Mouse (Mus musculus) ES-E14 (cell line): Measurements from ENCODE around the gene Muc5ac.

ENCODE experiments used
- CHD2 ChIP-seq: IDR thresholded peaks from 2 replicates; pipeline ENCODE4 v1.6.1; 2014; ENCODE audit warnings: mild to moderate bottlenecking, low read depth, low read length, inconsistent platforms
- MAFK ChIP-seq: IDR thresholded peaks from 2 replicates; pipeline ENCODE4 v1.6.1; 2014; ENCODE audit warnings: mild to moderate bottlenecking, low read depth, low read length, inconsistent platforms; ENCODE audit not compliant: insufficient read depth
- ZC3H11A ChIP-seq: IDR thresholded peaks from 2 replicates; pipeline ENCODE4 v1.6.1; 2012; ENCODE audit warnings: low read depth, mild to moderate bottlenecking, inconsistent platforms, low read length, borderline replicate concordance
- ZNF384 ChIP-seq: IDR thresholded peaks from 2 replicates; pipeline ENCODE4 v1.6.1; 2012; ENCODE audit warnings: low read depth, low read length, inconsistent platforms

DNA sequence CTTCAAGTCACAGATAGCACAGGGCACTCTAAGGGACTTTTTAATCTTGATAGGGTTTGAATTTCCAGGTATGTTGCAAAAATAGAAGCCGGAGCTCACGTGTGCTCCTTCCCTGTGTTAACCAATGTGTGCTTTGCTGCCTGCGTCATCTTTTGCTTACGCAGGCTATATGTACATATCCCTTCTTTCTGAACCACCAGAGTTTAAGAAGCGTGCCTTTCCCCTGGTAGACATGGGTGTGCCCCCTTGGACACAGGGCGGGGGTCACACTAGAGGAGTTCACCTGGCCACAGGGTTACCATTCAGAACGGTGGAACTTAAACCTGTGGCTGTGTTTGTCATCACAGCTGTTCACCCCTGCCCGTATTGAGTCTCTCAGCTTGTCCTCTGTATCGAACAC, 35.6 kb downstream of the Muc5ac start:
- TF ChIP-seq CHD2: no peak
- no peak for TF ChIP-seq MAFK
- TF ChIP-seq ZC3H11A: no peak
- no peak for TF ChIP-seq ZNF384
